Mouse (Mus musculus): ENCODE results near the gene Pkhd1.

- TF ChIP-seq CTCF (IDR thresholded peaks at IDR 0.05; ENCODE audit: insufficient read depth, low read depth, low read length) (no peak), POLR2A (IDR thresholded peaks at IDR 0.05; ENCODE audit: insufficient read depth, low read depth, low read length) (no peak)
Observed at GRCm38 (mm10) chr1:20605489-20605888, 12.4 kb downstream of the Pkhd1 start.

Measured in olfactory bulb, adult 2 months (tissue).